23 mouse cellular contexts compared by ENCODE assay signal in genomic region chr5:4234505-4234904, GRCm38 (mm10). TPM values are rescaled to one million over a fixed set of nuclear protein-coding genes. Genes with fewer than 3 reads are reported as not detected.
A peak's percentile ranks its signal among the peaks of the same experiment; 100 is the strongest.
DNase-seq lines count a peak whose midpoint lies in the region; ATAC-seq and TF ChIP-seq lines count a peak whose summit lies in the region.
"Had no signal": no experiment of that assay in that cellular context is flagged by ENCODE, and none has a peak within 500 bp of the region (broad histone marks: within the 10 kb centered on the region; RNA-seq: fewer than 3 reads in every experiment).

No protein-coding gene starts in this region.

- peak; percentile 49 for DNase-seq in adrenal gland, adult 2 months
- no peak for DNase-seq in adrenal gland, postnatal 25 days
- no peak for DNase-seq in left cerebral cortex, adult 2 months (ENCODE audit: extremely low spot score in 1 of 2, low spot score in 2 of 2)
- no peak for DNase-seq in left cerebral cortex, postnatal 10 days (ENCODE audit: extremely low spot score in 1 of 2, low spot score in 2 of 2)
- peak; percentile 83 for DNase-seq in Patski (ENCODE audit: low read depth, low spot score)
- DNase-seq in layer of hippocampus, adult 9-11 months: peak; percentile 66
- no peak for DNase-seq in urinary bladder, postnatal 10 days (ENCODE audit: low spot score)
- no peak for DNase-seq in kidney, postnatal 36 days
- DNase-seq: B cell, adult 2 months; cerebellum, adult 9-11 months; embryo, embryonic 11 days; heart, adult 18-20 months; heart, postnatal 4 days; kidney, adult 18-20 months; kidney, postnatal 14 days; thymus, postnatal 4 days had no signal

- no peaks in the 10 kb centered on the region for H3K27me3 ChIP-seq in Patski
- H3K27me3 ChIP-seq: embryonic facial prominence, embryonic 15.5 days; forebrain, embryonic 12.5 days; limb, embryonic 13.5 days; neural tube, embryonic 13.5 days had no signal

- H3K4me3 ChIP-seq in left cerebral cortex, adult 2 months: no peak overlapping the region
- H3K4me3 ChIP-seq: embryonic facial prominence, embryonic 15.5 days; forebrain, embryonic 12.5 days; limb, embryonic 13.5 days; neural tube, embryonic 13.5 days had no signal

- TF ChIP-seq CTCF in left cerebral cortex, adult 2 months (IDR thresholded peaks at IDR 0.05): no peak
- TF ChIP-seq CTCF in Patski (IDR thresholded peaks at IDR 0.05): no peak

- intact Hi-C loops in left cerebral cortex, adult 2 months (cut with DNase I): no loop called here
- intact Hi-C loops in left cerebral cortex, postnatal 10 days (cut with DNase I): no loop called here

- CTCF ChIA-PET in Patski (lab: Charles Lee): interaction anchor here (0.9 to 1.9 kb wide), 4 partner anchors 10 to 524 kb away, joined by 3 to 8 read pairs (median 4); no protein-coding TSS in a partner anchor

- POLR2A ChIA-PET in Patski (lab: Charles Lee): no interaction called here

- in situ Hi-C loops in Patski (cut with MboI; ENCODE audit: low pct_unique_long_range_greater_than_20kb): loop anchor here (25.0 kb wide), 1 partner anchor 1503 kb away; the partner anchor contains the start of gene Steap1

- H3K27ac ChIP-seq in left cerebral cortex, adult 2 months: peak overlapping the region; percentile 11; the same call in 1 of the 2 replicates
- H3K27ac ChIP-seq: embryonic facial prominence, embryonic 15.5 days; forebrain, embryonic 12.5 days; limb, embryonic 13.5 days; liver, embryonic 14.5 days; neural tube, embryonic 13.5 days had no signal

- ATAC-seq in Patski: peak; percentile 100
- ATAC-seq: hindbrain, embryonic 16.5 days; lung, postnatal 0 days had no signal

RNA-seq across cellular contexts. Expression of gene Mterf1b, which starts 42.3 kb away (rescaled TPM):
- 1 to 10 TPM; 3.7 to 4.2 TPM for total RNA-seq in adrenal gland, adult 2 months (2021)
- not detected in 2 replicates for polyA plus RNA-seq in adrenal gland, adult 2 months (2012; rRNA removed)
- total RNA-seq in adrenal gland, postnatal 25 days (2021): 7.8 and 8.4 TPM in 2 replicates
- 1 to 10 TPM; 4.9 to 5.7 TPM for total RNA-seq in left cerebral cortex, adult 2 months (2021)
- total RNA-seq in left cerebral cortex, postnatal 10 days (2021): 1 to 10 TPM; 4.1 to 4.2 TPM
- 3.4 TPM for polyA plus RNA-seq in Patski (2021)

Comparison
In these comparisons a context has a peak if more than half of its experiments do, and no peak if none do; other contexts are left out.
1. DNase-seq: peak in adrenal gland, adult 2 months (single experiment), Patski (single experiment) and layer of hippocampus, adult 9-11 months (single experiment); none in adrenal gland, postnatal 25 days (single experiment), left cerebral cortex, adult 2 months (0 of 2), left cerebral cortex, postnatal 10 days (0 of 2), urinary bladder, postnatal 10 days (single experiment) and kidney, postnatal 36 days (0 of 2).